Mouse (Mus musculus) embryo, embryonic 11.5 days (tissue): ENCODE data around the gene Kdm7a.
A peak's percentile ranks its signal among the peaks of the same experiment; 100 is the strongest.

Experiments
- DNase-seq: peaks from one replicate; pipeline ENCODE4 v3.0.0-alpha.2; 2012; ENCODE audit warnings: low read depth, low spot score

The Kdm7a gene

DNA sequence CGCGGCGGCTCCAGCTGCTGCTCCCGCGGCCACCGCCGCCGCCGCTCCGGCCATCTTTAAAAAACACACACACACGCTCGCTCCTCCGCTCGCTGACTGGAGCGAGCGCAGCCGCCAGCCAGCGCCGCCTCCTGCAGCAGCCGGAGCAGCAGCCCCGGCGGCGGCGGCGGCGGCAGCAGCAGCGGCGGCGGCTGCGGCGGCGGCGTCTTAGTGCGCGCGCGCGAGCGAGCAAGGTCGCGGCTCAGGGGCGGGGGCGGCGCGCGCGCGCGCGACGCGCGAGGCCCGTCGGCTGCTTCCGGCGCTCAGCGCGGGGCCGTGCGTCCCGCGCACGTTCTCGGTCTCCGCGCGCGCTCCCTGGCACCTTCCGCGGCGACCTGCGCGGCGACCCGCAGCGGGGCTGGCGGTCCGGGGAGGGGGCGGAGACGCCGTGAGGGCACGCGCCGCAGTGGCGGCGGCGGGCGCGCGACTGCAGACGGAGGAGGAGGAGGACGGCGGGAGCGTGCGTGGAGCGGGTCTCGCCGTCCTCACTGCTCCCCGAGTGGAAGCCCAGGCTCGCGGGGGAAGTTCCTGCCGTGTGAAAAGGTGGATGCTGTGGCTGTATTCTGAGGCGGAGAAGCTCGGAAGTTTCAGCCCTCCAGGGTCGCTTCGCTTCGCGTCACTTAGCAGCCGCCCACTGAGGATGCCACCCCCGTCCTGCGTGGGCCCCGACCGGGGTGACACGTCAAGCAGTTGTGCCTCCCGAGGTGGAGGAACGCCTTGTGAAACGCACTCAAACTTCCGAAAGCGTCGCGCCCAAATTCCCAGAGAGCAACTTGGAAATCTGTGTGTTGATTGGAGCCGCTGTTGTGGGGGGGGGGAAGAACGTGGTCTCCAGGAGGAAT lies at the start of gene Kdm7a:
Gene Kdm7a, minus strand, starts transcription at position 209 of the 881 bp plus-strand sequence.
- DNase-seq, result peak; percentile 81

GRCm38 (mm10) chr6:39255271-39255670 lies 48.7 kb upstream of the Kdm7a start:
- DNase-seq, result no peak

- no peak for DNase-seq
Measured at GRCm38 (mm10) chr6:39250055-39250454, 43.5 kb upstream of the Kdm7a start.

- DNase-seq, result no peak
Measured at GRCm38 (mm10) chr6:39249176-39249770, 42.7 kb upstream of the Kdm7a start.

GRCm38 (mm10) chr6:39244066-39244465 lies 37.5 kb upstream of the Kdm7a start:
- no peak for DNase-seq

- DNase-seq, result no peak
Measured at GRCm38 (mm10) chr6:39243511-39243961, 36.9 kb upstream of the Kdm7a start.

DNA sequence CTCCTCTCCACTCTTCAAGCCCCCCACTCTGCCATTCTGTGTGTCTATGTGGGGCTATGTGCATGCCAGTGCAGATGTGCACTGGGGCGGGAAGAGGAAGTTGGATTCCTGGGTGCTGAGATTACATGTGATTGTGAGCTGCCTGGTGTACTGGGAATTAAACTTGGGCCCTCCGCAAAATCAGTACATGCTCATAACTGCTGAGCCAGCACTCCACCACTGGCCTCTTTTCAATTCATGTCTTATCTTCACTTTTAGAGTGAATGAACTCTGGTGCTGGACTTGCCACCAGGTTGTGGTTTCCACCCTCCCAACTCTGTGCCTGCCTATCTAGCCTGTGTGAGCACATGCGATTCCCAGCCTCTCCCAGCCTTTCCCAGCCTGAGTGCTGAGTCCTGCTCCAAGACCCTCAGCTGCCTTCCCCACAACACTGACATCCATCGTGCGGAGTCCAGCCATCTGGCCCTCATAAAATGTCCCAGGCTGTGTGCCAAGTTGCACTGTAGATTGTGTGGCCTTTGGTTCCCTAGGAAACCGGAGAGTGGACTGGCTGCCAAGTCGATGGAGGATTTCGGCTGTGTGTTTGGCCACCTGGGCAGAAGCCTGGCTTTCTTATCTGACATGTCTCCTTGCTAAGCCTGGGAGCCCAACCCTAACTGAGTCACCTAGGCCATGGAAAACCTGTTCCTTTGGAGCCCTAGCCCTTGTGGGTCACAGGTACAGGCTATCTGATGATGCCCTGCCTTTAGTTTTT lies 36.3 kb upstream of the Kdm7a start:
- DNase-seq, result peak; percentile 61

DNA sequence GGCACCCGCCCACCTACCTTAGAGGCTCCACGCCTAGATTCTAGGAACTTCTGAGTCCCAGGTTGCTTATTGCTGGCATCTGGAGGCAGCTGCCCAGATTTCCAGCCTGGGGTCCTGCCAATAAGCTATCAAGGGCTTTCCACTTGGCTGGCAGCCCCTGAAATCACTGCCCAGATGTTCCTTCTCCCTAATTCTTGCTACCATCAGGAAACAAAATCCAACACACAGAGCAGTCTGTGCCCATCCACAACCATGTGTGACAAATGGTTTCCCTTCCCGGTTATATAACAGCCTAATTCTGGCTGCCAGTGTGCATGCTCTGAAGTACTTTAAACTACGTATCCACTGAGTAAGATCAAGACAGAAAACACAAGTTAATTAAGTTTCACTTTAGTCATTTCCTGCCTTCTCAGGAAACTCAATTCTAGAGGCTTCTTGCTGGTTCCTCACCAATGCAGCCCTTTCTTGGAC lies 34.9 kb upstream of the Kdm7a start:
- DNase-seq, result no peak

DNA sequence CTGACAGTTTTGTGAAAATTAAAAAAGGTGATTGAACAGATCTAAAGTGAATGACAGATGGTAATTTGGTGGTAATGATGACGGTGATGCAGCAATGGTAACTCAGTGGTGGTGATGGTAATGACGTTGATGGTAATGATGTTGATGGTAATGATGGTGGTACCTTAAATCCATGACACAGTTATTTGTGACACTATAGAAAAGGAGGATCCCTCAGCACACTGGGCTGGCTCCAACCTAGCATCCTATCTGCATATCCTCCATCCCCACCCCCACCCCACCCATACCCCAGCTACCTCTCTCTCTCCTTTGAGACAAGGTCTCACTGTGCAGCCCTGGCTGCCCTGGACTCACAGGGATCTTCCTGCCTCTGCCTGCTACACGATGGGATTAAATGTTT lies 34.4 kb upstream of the Kdm7a start:
- no peak for DNase-seq

DNA sequence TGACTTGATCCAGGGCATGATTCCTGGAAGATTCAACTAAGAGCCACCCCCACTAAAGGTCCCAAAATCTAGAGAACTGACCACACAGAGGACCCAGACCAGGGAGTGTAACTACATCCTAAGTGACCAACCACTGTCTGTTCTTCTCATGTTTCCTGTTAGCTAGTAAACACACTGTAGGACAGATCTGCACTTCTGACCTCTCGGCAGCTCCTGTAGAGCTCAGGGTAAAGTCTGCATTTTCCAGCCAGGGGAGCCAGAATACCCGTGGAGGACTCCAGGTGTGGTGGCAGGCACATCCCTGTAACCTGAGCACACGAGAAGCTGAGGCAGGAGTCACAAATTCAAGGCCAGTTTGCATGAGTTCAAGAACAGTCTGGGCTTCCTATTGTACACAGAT lies 31.3 kb upstream of the Kdm7a start:
- no peak for DNase-seq

DNA sequence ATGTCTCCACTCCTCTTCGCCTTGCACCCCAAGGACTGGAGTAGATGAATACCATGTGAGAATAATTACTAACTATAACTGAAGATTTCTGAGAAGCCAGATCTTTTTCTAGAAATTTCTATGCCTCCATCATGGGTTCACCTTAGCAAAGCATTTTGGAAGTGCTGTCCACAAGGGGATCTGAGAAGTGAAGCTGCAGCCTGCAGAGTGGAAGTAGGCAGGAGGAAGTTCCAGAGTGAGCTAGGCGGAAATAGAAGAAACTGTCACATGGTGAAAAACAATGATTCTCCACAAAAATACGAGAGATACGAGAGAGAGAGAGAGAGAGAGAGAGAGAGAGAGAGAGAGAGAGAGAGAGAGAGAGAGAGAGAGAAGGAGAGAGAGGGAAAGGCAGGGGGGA lies 26.0 kb upstream of the Kdm7a start:
- DNase-seq, result no peak

DNA sequence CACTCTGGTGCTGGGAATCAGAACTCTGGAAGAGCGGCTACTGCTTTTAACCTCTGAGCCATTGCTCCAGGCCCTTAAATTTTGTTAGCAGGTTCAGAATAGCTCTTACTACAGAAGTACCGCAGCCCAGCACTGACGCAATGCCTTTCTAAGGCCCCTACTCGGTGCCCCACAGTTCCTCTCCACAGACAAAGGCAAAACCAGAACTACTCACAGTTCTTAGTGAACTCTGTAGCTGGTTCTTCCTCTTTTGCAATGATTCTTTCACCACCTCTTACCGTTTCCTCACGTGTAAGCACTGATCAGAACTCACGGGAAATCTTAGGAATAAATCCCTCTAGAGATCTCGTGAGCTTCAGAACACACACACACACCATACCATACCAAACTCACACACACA lies 24.1 kb upstream of the Kdm7a start:
- no peak for DNase-seq

GRCm38 (mm10) chr6:39226610-39226955 lies 20.0 kb upstream of the Kdm7a start:
- DNase-seq, result no peak

DNA sequence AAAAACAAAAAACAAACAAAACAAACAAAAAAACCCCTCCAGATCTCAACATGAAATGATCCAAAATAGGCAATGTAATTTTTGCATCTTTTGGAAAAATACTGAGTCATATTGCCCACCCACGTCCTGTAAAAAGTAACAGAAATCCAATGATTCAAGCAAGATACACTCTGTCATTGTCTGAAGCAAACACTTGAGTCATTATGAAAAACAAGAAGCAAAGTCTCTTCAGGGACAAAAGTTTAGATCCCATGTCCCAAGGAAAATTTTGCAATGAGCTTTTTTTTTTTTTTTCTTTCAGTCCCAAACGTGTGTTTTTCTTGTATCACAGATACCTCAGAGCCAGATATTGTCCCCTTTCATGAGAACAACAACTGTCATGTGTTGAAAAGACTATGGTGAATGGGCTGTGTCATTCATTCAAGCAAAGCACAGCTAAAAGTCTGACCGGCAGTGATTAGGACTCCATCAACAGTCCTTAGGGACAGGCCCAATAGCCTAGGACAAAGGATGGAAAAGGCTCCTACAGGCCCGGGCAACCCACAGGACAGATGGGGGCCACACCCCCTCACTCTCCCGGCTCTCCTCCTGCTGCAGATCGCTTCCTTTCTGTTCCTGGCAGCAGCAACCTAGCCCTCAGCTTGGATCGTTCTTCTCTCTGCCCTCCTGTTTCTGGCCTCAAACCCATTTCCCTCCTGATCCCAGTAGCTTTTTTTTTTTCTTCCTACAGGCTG lies 19.5 kb upstream of the Kdm7a start:
- DNase-seq, result no peak

DNA sequence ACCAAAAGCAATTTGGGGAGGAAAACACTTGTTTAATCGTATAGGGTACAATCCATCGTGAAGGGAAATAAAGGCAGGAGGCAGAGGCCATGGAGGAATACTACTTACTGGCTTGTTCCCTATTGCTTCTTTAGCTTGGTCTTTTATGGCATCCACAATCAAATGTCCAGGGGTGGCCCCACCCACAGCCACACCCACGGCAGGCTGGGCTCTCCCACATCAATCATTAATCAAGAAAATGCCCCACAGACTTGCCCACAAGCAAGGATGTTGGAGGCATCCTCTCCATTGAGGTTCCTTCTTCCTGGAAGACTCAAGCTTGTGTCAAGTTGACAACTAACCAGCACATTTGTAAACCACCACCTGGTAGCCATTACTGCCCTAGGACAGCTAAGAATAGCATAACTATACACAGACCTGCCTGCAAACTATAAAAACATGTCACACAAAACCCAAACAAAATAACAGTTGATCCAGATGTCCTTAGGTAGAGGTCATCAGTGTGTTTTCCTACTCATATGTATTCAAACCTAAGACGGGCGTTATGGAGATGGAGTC lies 16.8 kb upstream of the Kdm7a start:
- no peak for DNase-seq

GRCm38 (mm10) chr6:39222487-39222886 lies 15.9 kb upstream of the Kdm7a start:
- DNase-seq, result no peak

DNA sequence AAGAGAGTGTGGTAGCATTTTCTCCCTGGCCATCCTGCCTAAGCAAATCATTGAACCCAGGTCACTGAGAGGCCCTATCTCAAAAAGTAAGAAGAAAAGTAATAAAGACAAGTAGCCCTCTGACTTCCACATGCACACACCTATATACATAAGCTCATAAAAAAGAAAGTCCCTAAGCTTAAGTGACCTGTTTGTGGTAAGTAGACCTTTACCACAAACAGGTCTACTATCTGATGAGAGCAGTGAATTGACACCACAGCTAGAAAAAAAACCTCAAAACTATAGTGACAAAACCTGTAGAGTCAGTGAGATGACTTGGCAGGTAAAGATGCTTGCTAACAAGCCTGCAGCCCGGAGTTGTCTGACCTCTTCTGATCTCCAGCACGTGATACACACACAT lies 11.4 kb upstream of the Kdm7a start:
- no peak for DNase-seq

GRCm38 (mm10) chr6:39217138-39217537 lies 10.5 kb upstream of the Kdm7a start:
- no peak for DNase-seq

- DNase-seq, result no peak
Measured at GRCm38 (mm10) chr6:39214949-39215606, 8.5 kb upstream of the Kdm7a start.

DNA sequence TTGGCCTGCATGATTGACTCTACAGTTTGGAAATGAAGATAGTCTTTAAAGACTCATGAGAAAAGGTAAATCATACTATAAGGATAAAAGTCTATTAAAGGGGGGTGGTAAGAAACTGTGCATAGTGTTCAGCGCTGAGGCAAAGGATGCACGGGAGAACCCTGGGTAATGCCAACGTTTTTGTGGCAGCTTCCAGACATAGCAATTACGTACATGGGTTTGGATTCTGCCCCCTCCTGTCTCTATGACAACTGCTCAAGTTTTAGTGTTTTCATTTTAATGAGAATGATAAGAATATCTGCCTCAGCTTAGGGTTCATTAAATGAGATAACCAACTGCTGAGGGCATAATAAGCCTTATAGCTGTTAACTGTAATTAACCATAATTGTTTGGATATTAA lies 3.1 kb upstream of the Kdm7a start:
- DNase-seq, result no peak

DNA sequence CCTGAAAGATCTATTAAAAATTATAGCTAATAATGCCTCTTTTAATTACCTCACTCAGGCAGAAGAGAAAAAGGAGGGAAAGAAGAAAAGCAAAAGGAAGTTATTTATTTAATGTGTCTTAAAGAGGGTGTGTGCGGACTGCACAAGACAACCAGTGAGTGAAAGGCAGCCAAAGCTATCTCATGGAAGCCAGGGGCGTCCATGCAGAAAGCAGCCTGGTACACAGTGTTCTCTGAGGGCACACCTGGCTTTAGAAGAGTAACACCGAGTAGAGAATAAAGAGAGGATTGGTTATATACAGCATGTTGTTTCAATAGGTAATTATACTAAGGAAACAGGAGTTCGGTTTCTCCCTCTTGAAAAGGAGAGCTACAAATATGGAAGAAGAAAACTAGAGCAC lies 1.6 kb upstream of the Kdm7a start:
- DNase-seq, result no peak
